Mouse (Mus musculus) midbrain, embryonic 13.5 days (tissue): ENCODE results near the gene Ttf2. TPM values are rescaled to one million over a fixed set of nuclear protein-coding genes. Genes with fewer than 3 reads are reported as not detected.

Source experiments
- ATAC-seq: fragments of 200-750 bp; cut with Nextera tagmentation; 2 replicates; pipeline ENCODE4 v1.8.0; 2017; ENCODE audit warnings: mild to moderate bottlenecking, moderate TSS enrichment, moderate library complexity
- H3K27ac ChIP-seq: fragments of 300-500 bp; sonication (generic); 2 replicates; pipeline ENCODE4 v1.5.1; 2015; ENCODE audit warnings: inconsistent platforms, mild to moderate bottlenecking, moderate library complexity
- H3K27me3 ChIP-seq: fragments of 300-500 bp; sonication (generic); 2 replicates; pipeline ENCODE4 v1.6.1; 2015; ENCODE audit warnings: mild to moderate bottlenecking, inconsistent platforms
- H3K36me3 ChIP-seq: fragments of 300-500 bp; sonication (generic); 2 replicates; pipeline ENCODE4 v1.6.1; 2015; ENCODE audit warnings: mild to moderate bottlenecking, inconsistent platforms
- H3K4me1 ChIP-seq: fragments of 300-500 bp; sonication (generic); replicated peaks from 2 replicates; pipeline ENCODE4 v1.6.1; 2015; ENCODE audit warnings: inconsistent platforms
- H3K4me2 ChIP-seq: fragments of 300-500 bp; sonication (generic); replicated peaks from 2 replicates; pipeline ENCODE4 v1.6.1; 2015; ENCODE audit warnings: moderate library complexity, mild to moderate bottlenecking, inconsistent platforms
- H3K4me3 ChIP-seq: fragments of 300-500 bp; sonication (generic); replicated peaks from 2 replicates; pipeline ENCODE4 v1.5.1; 2015; ENCODE audit warnings: mild to moderate bottlenecking, inconsistent platforms
- H3K9ac ChIP-seq: fragments of 300-500 bp; sonication (generic); replicated peaks from 2 replicates; pipeline ENCODE4 v1.6.1; 2015; ENCODE audit warnings: mild to moderate bottlenecking, inconsistent platforms
- H3K9me3 ChIP-seq: fragments of 300-500 bp; sonication (generic); 2 replicates; pipeline ENCODE4 v1.6.1; 2016; ENCODE audit warnings: mild to moderate bottlenecking, inconsistent platforms
- WGBS: fragments of 180-500 bp; shearing (Covaris S2); methylation state at CpG from one replicate; pipeline ENCODE4 v1.1.7; 2015; 5-methylcytosine and 5-hydroxymethylcytosine counted together
- polyA plus RNA-seq: library from polyadenylated mRNA; unstranded; fragments of >200 nt; fragmentation: Nextera tagmentation; extraction: Ambion mirVana; gene quantifications from 2 replicates; pipeline ENCODE4 v1.2.1, GENCODE M21; 2015

Ttf2 gene
- polyA plus RNA-seq, 1 experiment from 2014 or later, result 8.3 TPM

- Histone ChIP-seq H3K9ac (no peak overlapping the region), H3K27me3 (no peaks in the 10 kb centered on the region), H3K9me3 (no peaks in the 10 kb centered on the region), H3K27ac (no peak overlapping the region), H3K36me3 (no peaks in the 10 kb centered on the region), H3K4me2 (no peak overlapping the region), H3K4me1 (no peaks in the 10 kb centered on the region), H3K4me3 (no peak overlapping the region)
- 88% methylated on average over 15 of the region's 15 CpGs for WGBS
- no peak for ATAC-seq
Measured at GRCm38 (mm10) chr3:101003575-101004356, 34.3 kb upstream of the Ttf2 start.

- 25% methylated on average over 2 of the region's 2 CpGs for WGBS
Measured at GRCm38 (mm10) chr3:100999732-101000131, 30.3 kb upstream of the Ttf2 start.

GRCm38 (mm10) chr3:100998904-100999340, 29.5 kb upstream of the Ttf2 start:
- no peaks in the 10 kb centered on the region for H3K36me3 ChIP-seq

More at GRCm38 (mm10) chr3:100999732-101000131, 30.3 kb upstream of the Ttf2 start:
- ATAC-seq, result no peak
- Histone ChIP-seq H3K9ac (no peak overlapping the region), H3K27ac (no peak overlapping the region), H3K4me2 (no peak overlapping the region), H3K36me3 (no peaks in the 10 kb centered on the region), H3K4me3 (no peak overlapping the region), H3K4me1 (0 out of 2 replicates have a peak, but pooled peaks cover 7% of the 10 kb centered on the region), H3K27me3 (no peaks in the 10 kb centered on the region), H3K9me3 (no peaks in the 10 kb centered on the region)

GRCm38 (mm10) chr3:100997785-100998570, 28.5 kb upstream of the Ttf2 start:
- no peak overlapping the region for H3K4me3 ChIP-seq
- ATAC-seq, result no peak
- H3K4me1 ChIP-seq, result peaks cover 14% of the 10 kb centered on the region
- no peaks in the 10 kb centered on the region for H3K9me3 ChIP-seq
- H3K27me3 ChIP-seq, result no peaks in the 10 kb centered on the region
- WGBS, result 84% methylated on average over 10 of the region's 10 CpGs
- no peak overlapping the region for H3K9ac ChIP-seq
- H3K4me2 ChIP-seq, result no peak overlapping the region
- H3K36me3 ChIP-seq, result no peaks in the 10 kb centered on the region
- H3K27ac ChIP-seq, result no peak overlapping the region

More at GRCm38 (mm10) chr3:100998904-100999340, 29.5 kb upstream of the Ttf2 start:
- WGBS, result 16% methylated on average over 6 of the region's 6 CpGs
- Histone ChIP-seq H3K27me3 (no peaks in the 10 kb centered on the region), H3K4me2 (no peak overlapping the region), H3K27ac (no peak overlapping the region), H3K9me3 (no peaks in the 10 kb centered on the region), H3K9ac (no peak overlapping the region), H3K4me1 (peaks cover 14% of the 10 kb centered on the region), H3K4me3 (no peak overlapping the region)
- peak; percentile 63 for ATAC-seq

GRCm38 (mm10) chr3:100994252-100994651, 24.8 kb upstream of the Ttf2 start:
- Histone ChIP-seq H3K4me2 (no peak overlapping the region), H3K27me3 (no peaks in the 10 kb centered on the region), H3K27ac (no peak overlapping the region), H3K36me3 (no peaks in the 10 kb centered on the region), H3K9ac (no peak overlapping the region), H3K4me3 (no peak overlapping the region), H3K9me3 (no peaks in the 10 kb centered on the region), H3K4me1 (peaks cover 28% of the 10 kb centered on the region)
- no peak for ATAC-seq
- 59% methylated on average over 4 of the region's 4 CpGs for WGBS

GRCm38 (mm10) chr3:100993718-100994117, 24.3 kb upstream of the Ttf2 start:
- Histone ChIP-seq H3K9ac (no peak overlapping the region), H3K9me3 (no peaks in the 10 kb centered on the region), H3K27me3 (no peaks in the 10 kb centered on the region), H3K4me2 (no peak overlapping the region), H3K4me1 (peaks cover 32% of the 10 kb centered on the region), H3K4me3 (no peak overlapping the region), H3K27ac (no peak overlapping the region), H3K36me3 (no peaks in the 10 kb centered on the region)
- WGBS, result 85% methylated on average over 15 of the region's 15 CpGs
- ATAC-seq, result no peak

- H3K9ac ChIP-seq, result no peak overlapping the region
- H3K4me2 ChIP-seq, result no peak overlapping the region
- WGBS, result 81% methylated on average over 7 of the region's 7 CpGs
- peaks cover 32% of the 10 kb centered on the region for H3K4me1 ChIP-seq
- no peak overlapping the region for H3K27ac ChIP-seq
- H3K4me3 ChIP-seq, result no peak overlapping the region
- H3K9me3 ChIP-seq, result no peaks in the 10 kb centered on the region
- no peaks in the 10 kb centered on the region for H3K36me3 ChIP-seq
- no peaks in the 10 kb centered on the region for H3K27me3 ChIP-seq
- no peak for ATAC-seq
Measured at GRCm38 (mm10) chr3:100993158-100993557, 23.7 kb upstream of the Ttf2 start.

GRCm38 (mm10) chr3:100990231-100990630, 20.8 kb upstream of the Ttf2 start:
- no peak overlapping the region for H3K4me3 ChIP-seq
- H3K4me2 ChIP-seq, result no peak overlapping the region
- no peak for ATAC-seq
- no peaks in the 10 kb centered on the region for H3K27me3 ChIP-seq
- H3K9ac ChIP-seq, result no peak overlapping the region
- 45% methylated on average over 1 of the region's 1 CpGs for WGBS
- H3K9me3 ChIP-seq, result no peaks in the 10 kb centered on the region
- H3K36me3 ChIP-seq, result no peaks in the 10 kb centered on the region
- no peak overlapping the region for H3K27ac ChIP-seq
- H3K4me1 ChIP-seq, result peaks cover 27% of the 10 kb centered on the region

GRCm38 (mm10) chr3:100989417-100989816, 20.0 kb upstream of the Ttf2 start:
- Histone ChIP-seq H3K4me3 (no peak overlapping the region), H3K9me3 (no peaks in the 10 kb centered on the region), H3K4me2 (no peak overlapping the region), H3K9ac (no peak overlapping the region), H3K27ac (no peak overlapping the region), H3K36me3 (no peaks in the 10 kb centered on the region), H3K4me1 (peaks cover 21% of the 10 kb centered on the region), H3K27me3 (no peaks in the 10 kb centered on the region)
- ATAC-seq, result peak; percentile 47; the same call in 1 of the 2 replicates
- 49% methylated on average over 12 of the region's 12 CpGs for WGBS

GRCm38 (mm10) chr3:100979290-100979689, 9.8 kb upstream of the Ttf2 start:
- no peaks in the 10 kb centered on the region for H3K36me3 ChIP-seq
- no peak overlapping the region for H3K27ac ChIP-seq
- H3K9me3 ChIP-seq, result no peaks in the 10 kb centered on the region
- H3K4me1 ChIP-seq, result peaks cover 29% of the 10 kb centered on the region
- 77% methylated on average over 8 of the region's 8 CpGs for WGBS
- H3K4me3 ChIP-seq, result no peak overlapping the region
- no peak for ATAC-seq
- H3K27me3 ChIP-seq, result peaks cover 3% of the 10 kb centered on the region; the same call in 1 of the 2 replicates
- H3K4me2 ChIP-seq, result no peak overlapping the region
- no peak overlapping the region for H3K9ac ChIP-seq

- no peak overlapping the region for H3K9ac ChIP-seq
- H3K4me1 ChIP-seq, result peaks cover 25% of the 10 kb centered on the region
- ATAC-seq, result no peak
- no peaks in the 10 kb centered on the region for H3K27me3 ChIP-seq
- H3K36me3 ChIP-seq, result no peaks in the 10 kb centered on the region
- H3K4me2 ChIP-seq, result no peak overlapping the region
- no peaks in the 10 kb centered on the region for H3K9me3 ChIP-seq
- 5% methylated on average over 1 of the region's 1 CpGs for WGBS
- H3K27ac ChIP-seq, result no peak overlapping the region
- H3K4me3 ChIP-seq, result no peak overlapping the region
Measured at GRCm38 (mm10) chr3:100973906-100974305, 4.4 kb upstream of the Ttf2 start.

- no peaks in the 10 kb centered on the region for H3K27me3 ChIP-seq
- peaks cover 4% of the 10 kb centered on the region for H3K4me1 ChIP-seq
- H3K4me2 ChIP-seq, result no peak overlapping the region
- no peak overlapping the region for H3K4me3 ChIP-seq
- peaks cover 31% of the 10 kb centered on the region for H3K36me3 ChIP-seq
- ATAC-seq, result peak; percentile 60
- no peak overlapping the region for H3K9ac ChIP-seq
- no peak overlapping the region for H3K27ac ChIP-seq
- H3K9me3 ChIP-seq, result no peaks in the 10 kb centered on the region
- 82% methylated on average over 14 of the region's 14 CpGs for WGBS
Measured at GRCm38 (mm10) chr3:100963849-100964542, 5.5 kb downstream of the Ttf2 start.
